In the genomic region with DNA sequence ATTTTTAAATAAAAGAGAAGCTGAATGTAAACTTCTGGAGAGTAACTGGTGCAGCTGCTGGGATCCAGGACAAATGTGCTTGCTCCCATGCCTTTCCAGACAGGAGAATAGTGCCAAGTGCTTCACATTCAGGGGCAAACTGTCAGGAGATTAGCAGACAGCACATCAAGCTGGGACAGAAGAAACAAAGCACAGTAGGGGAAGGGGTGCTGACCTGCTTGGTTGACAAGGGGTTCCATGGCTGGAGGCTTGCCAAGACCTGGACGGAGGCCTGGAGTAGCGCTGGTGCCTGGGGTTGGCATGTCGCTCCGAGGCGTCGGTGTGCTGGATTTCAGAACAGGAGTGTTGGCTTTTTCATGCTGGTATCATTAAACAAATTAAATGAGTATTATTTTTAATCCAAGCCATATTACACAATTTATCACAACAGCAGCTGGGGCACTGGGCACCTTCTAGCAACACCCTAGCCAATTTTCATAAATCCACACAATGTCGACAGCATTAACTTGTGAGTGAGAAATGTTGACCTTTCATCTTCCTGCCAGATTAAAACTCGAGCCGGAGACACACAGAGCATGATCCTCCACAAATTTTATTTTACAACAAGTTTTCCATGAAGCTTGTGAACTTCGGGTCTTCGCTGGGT, we compare ENCODE assay signal across 8 mouse cellular contexts.
A peak's percentile ranks its signal among the peaks of the same experiment; 100 is the strongest.
DNase-seq lines count a peak whose midpoint lies in the region; ATAC-seq and TF ChIP-seq lines count a peak whose summit lies in the region.

No protein-coding gene starts in this region.

- 64% methylated on average over 11 of the region's 11 CpGs for WGBS in midbrain, postnatal 0 days

- H3K27ac ChIP-seq in left cerebral cortex, adult 2 months, result no peak overlapping the region
- no peak overlapping the region for H3K27ac ChIP-seq in midbrain, postnatal 0 days (ENCODE audit: low read depth, low read length)

- ATAC-seq in midbrain, postnatal 0 days (ENCODE audit: low FRiP score), result no peak

- intact Hi-C loops in left cerebral cortex, postnatal 14 days (cut with DNase I), result no loop called here
- intact Hi-C loops in left cerebral cortex, adult 2 months (cut with DNase I), result no loop called here

- no peaks in the 10 kb centered on the region for H3K27me3 ChIP-seq in midbrain, postnatal 0 days (ENCODE audit: insufficient read depth, low read length)

- H3K9ac ChIP-seq in midbrain, postnatal 0 days (replicated peaks; ENCODE audit: low read length, poor library complexity, severe bottlenecking), result no peak overlapping the region

- H3K9me3 ChIP-seq in midbrain, postnatal 0 days (ENCODE audit: low read length), result no peaks in the 10 kb centered on the region

- no peak overlapping the region for H3K4me3 ChIP-seq in left cerebral cortex, adult 2 months
- H3K4me3 ChIP-seq in midbrain, postnatal 0 days (ENCODE audit: low read depth, low read length), result no peak overlapping the region

- no peaks in the 10 kb centered on the region for H3K4me1 ChIP-seq in midbrain, postnatal 0 days (ENCODE audit: insufficient read depth, low read length)

- H3K4me2 ChIP-seq in midbrain, postnatal 0 days (ENCODE audit: low read depth, low read length, poor library complexity, severe bottlenecking), result no peak overlapping the region

- DNase-seq in adrenal gland, postnatal 14 days, result peak; percentile 11
- no peak for DNase-seq in adrenal gland, adult 18-20 months (ENCODE audit: low spot score in 2 of 2)
- peak; percentile 7 to 39 for DNase-seq in left cerebral cortex, postnatal 14 days (ENCODE audit: low spot score in 2 of 2)
- no peak for DNase-seq in left cerebral cortex, adult 2 months (ENCODE audit: extremely low spot score in 1 of 2, low spot score in 2 of 2)
- peak; percentile 48 for DNase-seq in gastrocnemius, postnatal 25 days
- DNase-seq in midbrain, postnatal 0 days (ENCODE audit: low spot score), result peak; percentile 71
- no peak for DNase-seq in ovary, postnatal 36 days (ENCODE audit: low spot score)
- no peak for DNase-seq in liver

- TF ChIP-seq CTCF in left cerebral cortex, adult 2 months (IDR thresholded peaks at IDR 0.05), result no peak
- TF ChIP-seq CTCF in midbrain, postnatal 0 days (IDR thresholded peaks at IDR 0.05), result no peak

- peaks cover 6% of the 10 kb centered on the region; the same call in 1 of the 2 replicates for H3K36me3 ChIP-seq in midbrain, postnatal 0 days (ENCODE audit: insufficient read depth, low read length)

Comparison
In these comparisons a context has a peak if more than half of its experiments do, and no peak if none do; other contexts are left out.
1. DNase-seq: peak in adrenal gland, postnatal 14 days (single experiment), left cerebral cortex, postnatal 14 days (2 of 2), gastrocnemius, postnatal 25 days (single experiment) and midbrain, postnatal 0 days (single experiment); none in adrenal gland, adult 18-20 months (0 of 2), left cerebral cortex, adult 2 months (0 of 2), ovary, postnatal 36 days (single experiment) and liver (single experiment).